Mouse (Mus musculus): Measurements from ENCODE around the gene Mfap5.

GRCm38 (mm10) chr6:122505545-122505944, at the start of gene Mfap5:
- no peak for TF ChIP-seq POLR2A (IDR thresholded peaks at IDR 0.05; ENCODE audit: borderline replicate concordance, low read depth, low read length)
- TF ChIP-seq CTCF (IDR thresholded peaks at IDR 0.05; ENCODE audit: low read depth, low read length) = no peak
